Mouse (Mus musculus) forebrain, embryonic 10.5 days (tissue): ENCODE results near the gene Pfn4. TPM values are rescaled to one million over a fixed set of nuclear protein-coding genes. Genes with fewer than 3 reads are reported as not detected.
"Not testable (repeated sequence)": the region's sequence is repeated elsewhere in the genome, so short reads cannot be mapped to it uniquely, and the experiment has no call there.

Experiments used
- DNase-seq: peaks from one replicate; pipeline ENCODE4 v3.0.0-alpha.2; 2017; ENCODE audit warnings: low spot score; ENCODE audit errors: extremely low spot score
- H3K27ac ChIP-seq: fragments of 300-500 bp; sonication (generic); 2 replicates; pipeline ENCODE4 v1.5.1; 2016; ENCODE audit warnings: mild to moderate bottlenecking
- H3K27me3 ChIP-seq: fragments of 300-500 bp; sonication (generic); 2 replicates; pipeline ENCODE4 v1.6.1; 2016; ENCODE audit warnings: mild to moderate bottlenecking; ENCODE audit not compliant: poor library complexity, severe bottlenecking
- H3K36me3 ChIP-seq: fragments of 300-500 bp; sonication (generic); replicated peaks from 2 replicates; pipeline ENCODE4 v1.6.1; 2016; ENCODE audit warnings: mild to moderate bottlenecking, moderate library complexity
- H3K4me1 ChIP-seq: fragments of 300-500 bp; sonication (generic); 2 replicates; pipeline ENCODE4 v1.6.1; 2016
- H3K4me3 ChIP-seq: fragments of 300-500 bp; sonication (generic); 2 replicates; pipeline ENCODE4 v1.5.1; 2016; ENCODE audit warnings: mild to moderate bottlenecking, moderate library complexity
- H3K9me3 ChIP-seq: fragments of 300-500 bp; sonication (generic); 2 replicates; pipeline ENCODE4 v1.6.1; 2016; ENCODE audit warnings: mild to moderate bottlenecking, moderate library complexity
- WGBS: fragments of 180-500 bp; shearing (Covaris S2); methylation state at CpG from one replicate; pipeline ENCODE4 v1.1.7; 2016; 5-methylcytosine and 5-hydroxymethylcytosine counted together
- polyA plus RNA-seq: library from polyadenylated mRNA; unstranded; fragments of >200 nt; fragmentation: Nextera tagmentation; extraction: Ambion mirVana; gene quantifications from 2 replicates; pipeline ENCODE4 v1.2.1, GENCODE M21; 2016

The Pfn4 gene
- polyA plus RNA-seq, 1 experiment from 2014 or later = 3.2 TPM

DNA sequence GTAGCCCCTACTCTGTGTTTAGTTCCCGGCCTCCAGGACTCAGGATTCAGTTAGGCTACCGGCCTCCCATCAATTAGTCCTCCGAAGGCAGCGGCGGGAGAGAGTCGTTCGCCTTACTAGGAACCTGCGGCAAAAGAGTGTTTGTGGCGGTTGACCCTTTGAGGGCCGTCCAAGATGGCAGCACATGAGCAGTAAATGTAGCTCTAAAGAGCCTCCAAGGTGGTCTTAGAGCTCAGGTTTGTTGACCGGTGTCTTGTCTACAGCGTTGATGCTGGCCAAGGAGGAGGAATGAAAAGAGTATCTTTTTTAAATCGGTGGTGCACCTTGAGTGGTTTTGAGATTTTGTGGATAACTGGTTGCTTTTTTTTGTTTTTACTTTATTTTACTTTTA is 506 bp downstream of the Pfn4 start:
- Histone ChIP-seq H3K4me1 (peaks cover 11% of the 10 kb centered on the region), H3K4me3 (peak overlapping the region; percentile 72), H3K27me3 (no peaks in the 10 kb centered on the region; the same call in 1 of the 2 replicates), H3K36me3 (no peaks in the 10 kb centered on the region), H3K27ac (peak overlapping the region; percentile 97), H3K9me3 (no peaks in the 10 kb centered on the region)
- WGBS = 22% methylated on average over 13 of the region's 13 CpGs
- no peak for DNase-seq

DNA sequence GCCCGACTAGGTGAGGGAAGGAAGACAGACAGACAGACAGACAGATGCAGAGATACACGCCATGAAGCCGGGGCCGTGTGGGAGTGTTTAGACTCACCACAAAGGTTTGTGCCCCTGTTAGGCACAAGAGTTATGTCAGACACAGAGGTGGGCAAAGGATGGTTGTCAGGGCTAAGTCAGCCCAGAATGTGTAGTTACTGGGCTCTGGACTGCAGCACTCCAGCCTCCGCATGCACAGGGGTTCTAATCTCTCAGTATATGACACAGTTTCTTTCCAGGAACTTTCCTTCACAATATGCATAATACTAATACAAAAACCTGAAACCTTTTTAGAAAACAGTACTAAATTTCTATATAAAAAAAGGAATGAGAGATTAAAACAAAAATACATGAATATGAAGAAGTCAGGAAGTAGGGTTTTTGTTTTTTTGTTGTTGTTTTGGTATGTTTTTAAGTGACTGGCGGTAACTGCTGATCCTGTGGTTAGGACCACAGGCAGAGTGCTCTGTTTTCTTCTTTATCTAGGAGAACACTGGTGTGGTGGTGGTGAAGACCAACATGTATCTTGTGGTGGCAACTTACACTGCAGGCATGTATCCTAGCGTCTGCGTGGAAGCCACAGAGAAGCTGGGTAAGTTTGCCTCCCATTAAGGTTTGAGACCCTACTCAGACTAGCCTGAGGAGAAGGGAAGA is 6.2 kb downstream of the Pfn4 start:
- Histone ChIP-seq H3K27me3 (no peaks in the 10 kb centered on the region), H3K36me3 (no peaks in the 10 kb centered on the region), H3K9me3 (no peaks in the 10 kb centered on the region), H3K27ac (no peak overlapping the region), H3K4me3 (no peak overlapping the region), H3K4me1 (no peaks in the 10 kb centered on the region)
- DNase-seq = no peak
- WGBS = 93% methylated on average over 8 of the region's 8 CpGs

DNA sequence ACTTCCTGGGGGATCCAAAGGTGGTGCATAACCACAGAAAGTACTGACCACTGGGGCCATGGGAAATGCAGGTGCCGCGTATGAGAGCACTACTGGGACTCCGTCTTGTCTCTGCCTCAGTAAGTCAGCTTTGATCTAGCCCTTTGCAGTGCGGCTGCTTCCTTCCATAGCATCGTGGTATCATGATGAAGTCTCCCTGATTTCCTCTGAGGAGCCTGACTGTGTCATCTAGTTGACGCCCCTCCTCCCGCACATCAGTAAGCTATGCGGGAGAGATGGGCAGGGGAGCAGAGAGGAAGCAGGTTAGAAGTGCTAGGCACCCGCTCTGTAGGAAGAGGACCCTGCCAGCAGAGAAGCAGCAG is 6.7 kb downstream of the Pfn4 start:
- H3K27ac ChIP-seq = no peak overlapping the region
- DNase-seq = no peak
- no peaks in the 10 kb centered on the region for H3K4me1 ChIP-seq
- no peaks in the 10 kb centered on the region for H3K27me3 ChIP-seq
- 78% methylated on average over 9 of the region's 9 CpGs for WGBS
- H3K36me3 ChIP-seq = no peaks in the 10 kb centered on the region
- H3K9me3 ChIP-seq = no peaks in the 10 kb centered on the region
- H3K4me3 ChIP-seq = no peak overlapping the region

DNA sequence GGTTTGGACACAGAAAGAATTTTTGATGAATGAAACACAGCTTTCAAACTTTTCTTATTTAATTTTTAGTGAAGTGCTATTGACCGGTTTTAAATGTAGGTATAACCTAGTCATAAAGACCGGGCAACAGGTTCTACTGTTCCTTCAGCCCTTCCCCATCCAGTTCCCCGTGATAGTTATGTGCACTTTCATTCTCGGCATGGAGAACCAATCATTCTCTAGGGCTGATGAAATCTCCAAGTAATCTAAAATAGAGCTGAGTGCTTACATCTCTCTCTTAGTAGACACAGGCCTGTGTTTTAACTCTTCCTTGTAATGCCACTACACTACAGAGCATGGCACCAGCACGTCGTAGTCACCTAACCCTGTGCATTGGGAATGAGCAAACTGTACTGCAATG is 8.9 kb downstream of the Pfn4 start:
- H3K36me3 ChIP-seq = no peaks in the 10 kb centered on the region
- H3K4me1 ChIP-seq = no peaks in the 10 kb centered on the region
- H3K4me3 ChIP-seq = no peak overlapping the region
- no peak overlapping the region for H3K27ac ChIP-seq
- H3K27me3 ChIP-seq = no peaks in the 10 kb centered on the region
- H3K9me3 ChIP-seq = no peaks in the 10 kb centered on the region
- no peak for DNase-seq
- WGBS = 89% methylated on average over 6 of the region's 6 CpGs

DNA sequence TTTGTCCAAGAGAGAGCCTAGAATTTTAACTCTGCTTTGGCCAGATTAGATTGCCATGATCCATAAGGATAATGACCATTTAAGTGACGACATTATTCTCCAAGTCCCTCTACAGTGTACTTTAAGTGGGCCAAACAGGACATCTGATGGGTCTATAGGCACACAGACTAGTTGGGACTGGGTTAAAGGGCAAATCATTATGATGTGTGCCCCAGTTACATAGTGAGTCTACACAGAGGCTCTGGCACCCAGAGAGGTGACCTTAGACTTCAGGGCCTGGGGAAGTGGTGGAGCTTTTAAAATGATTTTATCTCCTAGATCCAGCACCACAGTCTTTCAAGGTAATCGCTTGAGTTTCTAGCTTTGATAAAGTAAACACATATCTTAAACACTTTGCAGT is 11.4 kb downstream of the Pfn4 start:
- Histone ChIP-seq H3K4me3 (no peak overlapping the region), H3K36me3 (no peaks in the 10 kb centered on the region), H3K27me3 (no peaks in the 10 kb centered on the region), H3K4me1 (no peaks in the 10 kb centered on the region), H3K27ac (no peak overlapping the region), H3K9me3 (no peaks in the 10 kb centered on the region)
- no peak for DNase-seq
- 69% methylated on average over 2 of the region's 2 CpGs for WGBS

DNA sequence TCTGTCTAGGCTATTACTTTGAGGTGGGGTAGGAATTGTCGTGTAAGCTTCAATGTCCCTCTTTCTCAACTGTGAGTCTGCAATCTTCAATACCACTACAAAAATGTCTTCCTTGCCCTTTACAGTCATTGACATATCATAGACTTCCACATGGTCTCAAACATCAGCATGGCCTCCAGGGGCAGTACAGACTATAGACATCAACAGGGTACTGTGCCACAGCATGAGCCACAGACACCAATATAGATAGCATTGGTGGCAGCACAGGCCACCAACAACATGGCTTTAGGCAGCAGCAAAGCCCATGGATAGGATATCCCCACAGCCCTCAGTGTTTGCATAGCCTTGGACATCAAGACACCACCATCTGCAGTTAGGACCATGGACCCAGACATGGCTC is 12.4 kb downstream of the Pfn4 start:
- no peaks in the 10 kb centered on the region for H3K27me3 ChIP-seq
- H3K36me3 ChIP-seq = no peaks in the 10 kb centered on the region
- 87% methylated on average over 1 of the region's 1 CpGs for WGBS
- no peaks in the 10 kb centered on the region for H3K4me1 ChIP-seq
- no peak for DNase-seq
- no peak overlapping the region for H3K27ac ChIP-seq
- H3K4me3 ChIP-seq = no peak overlapping the region
- no peaks in the 10 kb centered on the region for H3K9me3 ChIP-seq

DNA sequence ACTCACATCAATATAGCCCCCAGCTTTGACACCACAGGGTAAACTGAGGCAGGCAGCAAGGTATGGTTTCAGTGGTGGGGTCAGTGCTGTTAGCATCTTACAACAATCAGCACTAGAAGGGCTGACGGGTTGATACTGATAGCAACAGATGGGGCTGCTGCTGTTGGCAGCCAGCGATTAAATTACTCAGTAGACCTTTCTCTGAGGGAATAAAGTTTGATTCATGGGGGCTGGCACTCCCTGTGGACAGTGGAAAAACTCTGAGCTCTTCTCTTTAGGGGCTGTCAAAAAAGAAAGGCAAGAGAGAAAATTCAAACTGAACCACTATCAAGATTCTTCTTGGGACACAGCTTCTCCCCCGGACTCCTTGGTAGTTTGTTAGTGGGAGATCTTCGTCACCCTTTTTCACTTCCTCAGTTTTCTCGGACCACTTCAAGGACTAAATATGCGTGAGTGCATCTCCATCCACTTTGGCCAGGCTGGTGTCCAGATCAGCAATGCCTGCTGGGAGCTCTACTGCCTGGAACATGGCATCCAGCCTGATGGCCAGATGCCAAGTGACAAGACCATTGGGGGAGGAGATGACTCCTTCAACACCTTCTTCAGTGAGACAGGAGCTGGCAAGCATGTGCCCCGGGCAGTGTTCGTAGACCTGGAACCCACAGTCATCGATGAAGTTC is 13.0 kb downstream of the Pfn4 start:
- not testable (repeated sequence) for H3K36me3 ChIP-seq, H3K9me3 ChIP-seq, DNase-seq, H3K4me3 ChIP-seq, H3K27ac ChIP-seq, H3K27me3 ChIP-seq, H3K4me1 ChIP-seq
- WGBS = 94% methylated on average over 9 of the region's 9 CpGs

DNA sequence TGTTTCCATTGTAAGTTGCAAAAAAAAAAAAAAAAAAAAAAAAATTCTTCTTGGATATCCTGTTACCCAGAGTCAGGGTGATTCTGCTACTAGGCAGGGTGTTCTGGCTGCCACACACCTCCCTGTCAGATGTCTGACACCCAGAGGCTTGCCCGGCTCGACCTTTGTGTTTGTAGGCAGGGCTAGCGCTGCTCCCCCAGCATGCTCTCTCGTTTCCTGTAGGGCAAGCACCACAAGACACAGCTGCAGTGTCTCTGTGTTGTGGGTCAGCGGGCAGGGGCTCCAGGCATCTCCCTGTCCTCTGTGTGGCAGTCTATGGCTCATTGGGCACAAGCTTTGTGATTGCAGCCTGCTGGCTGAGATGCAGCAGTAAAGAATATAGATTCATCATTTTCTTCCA is 14.8 kb downstream of the Pfn4 start:
- Histone ChIP-seq H3K9me3 (peaks cover 2% of the 10 kb centered on the region; the same call in 1 of the 2 replicates), H3K4me1 (no peaks in the 10 kb centered on the region), H3K4me3 (no peak overlapping the region), H3K27ac (no peak overlapping the region), H3K36me3 (no peaks in the 10 kb centered on the region), H3K27me3 (no peaks in the 10 kb centered on the region)
- WGBS = 68% methylated on average over 5 of the region's 5 CpGs
- DNase-seq = no peak

DNA sequence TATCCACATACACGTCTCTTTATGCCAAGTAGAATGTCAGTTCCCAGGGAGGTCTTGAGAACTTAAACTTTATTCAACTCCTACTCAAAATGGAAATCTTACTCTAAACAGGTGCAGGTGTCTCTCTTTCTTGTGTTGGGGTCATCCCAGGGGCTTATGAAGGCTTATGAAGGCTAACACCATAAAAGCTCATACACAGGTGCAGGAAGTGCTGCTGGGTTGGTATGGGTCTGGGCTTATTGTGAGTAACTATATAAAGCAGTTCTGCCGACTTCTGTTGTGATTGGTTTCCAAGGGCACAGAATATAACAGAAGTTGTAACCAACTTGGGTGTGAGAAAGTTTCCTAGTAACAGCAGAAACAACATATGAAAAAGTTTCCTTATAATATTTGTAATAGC is 15.6 kb downstream of the Pfn4 start:
- DNase-seq = no peak
- H3K27me3 ChIP-seq = no peaks in the 10 kb centered on the region
- H3K36me3 ChIP-seq = no peaks in the 10 kb centered on the region
- 81% methylated on average over 2 of the region's 2 CpGs for WGBS
- H3K4me3 ChIP-seq = no peak overlapping the region
- no peaks in the 10 kb centered on the region for H3K4me1 ChIP-seq
- no peak overlapping the region for H3K27ac ChIP-seq
- peaks cover 2% of the 10 kb centered on the region; the same call in 1 of the 2 replicates for H3K9me3 ChIP-seq

DNA sequence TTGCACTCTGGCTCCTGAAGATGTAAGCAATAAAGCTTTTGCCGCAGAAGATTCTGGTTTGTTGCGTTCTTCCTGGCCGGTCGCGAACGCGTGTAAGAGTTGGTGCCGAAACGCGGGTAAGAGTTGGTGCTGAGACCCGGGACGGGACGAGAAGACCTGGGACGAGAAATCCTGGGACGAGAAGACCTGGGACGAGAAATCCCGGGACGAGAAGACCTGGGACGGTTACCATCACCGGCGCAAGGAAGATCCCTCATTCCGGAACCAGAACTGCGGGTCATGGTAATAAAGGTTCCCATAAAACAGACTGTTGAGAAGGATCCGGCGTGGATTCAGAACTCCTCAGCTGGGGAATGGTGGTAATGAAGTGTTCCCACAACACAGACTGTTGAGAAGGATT is 19.3 kb downstream of the Pfn4 start:
- not testable (repeated sequence) for H3K27me3 ChIP-seq, DNase-seq
- WGBS = 95% methylated on average over 25 of the region's 25 CpGs

DNA sequence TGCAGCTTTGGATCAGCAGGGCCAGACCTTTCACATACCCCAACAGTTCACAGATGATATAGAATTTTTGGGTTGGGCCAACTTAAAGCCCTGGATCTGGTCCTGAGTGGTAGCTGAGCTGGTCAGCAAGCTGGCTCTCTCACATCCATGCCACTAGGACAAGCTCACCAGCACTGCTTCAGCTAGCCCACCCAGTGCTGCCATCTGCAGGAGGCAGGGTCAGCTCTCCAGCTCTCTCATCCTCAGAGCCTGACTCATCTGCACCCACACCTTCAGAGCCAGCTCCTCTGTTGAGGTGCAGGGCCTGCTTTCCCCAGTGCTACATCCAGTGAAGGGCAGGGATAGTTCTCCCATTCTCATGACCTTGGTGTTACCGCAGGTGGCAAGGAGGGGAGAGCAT is 24.9 kb downstream of the Pfn4 start:
- no peak overlapping the region for H3K4me3 ChIP-seq
- DNase-seq = no peak
- WGBS = 73% methylated on average over 1 of the region's 1 CpGs

More for the DNA sequence above, 19.3 kb downstream of the Pfn4 start:
- not testable (repeated sequence) for H3K27ac ChIP-seq, H3K9me3 ChIP-seq, H3K4me3 ChIP-seq, H3K36me3 ChIP-seq, H3K4me1 ChIP-seq

DNA sequence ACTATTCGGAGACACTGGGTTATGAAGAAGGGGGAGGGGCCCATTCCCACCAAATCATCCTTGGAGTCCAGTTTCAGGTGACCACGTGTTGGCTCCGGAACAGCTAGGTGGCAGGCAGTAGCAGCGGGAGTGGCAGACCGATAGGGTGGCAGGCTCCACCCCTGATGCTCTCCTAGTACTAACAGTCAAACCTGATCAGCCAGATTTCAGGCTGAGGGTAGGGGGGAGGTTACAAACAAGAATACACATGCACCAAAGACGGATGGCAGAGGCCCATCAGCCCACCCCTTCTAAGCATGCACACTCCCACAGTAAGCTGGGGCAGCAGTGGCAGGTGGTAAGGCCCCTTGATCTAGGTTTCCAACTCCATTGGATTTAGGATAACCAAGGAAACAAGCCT is 28.6 kb downstream of the Pfn4 start:
- H3K36me3 ChIP-seq, H3K4me3 ChIP-seq, H3K27me3 ChIP-seq, H3K4me1 ChIP-seq, H3K27ac ChIP-seq, DNase-seq: not testable (repeated sequence)
- WGBS = 79% methylated on average over 6 of the region's 6 CpGs
- peaks cover 15% of the 10 kb centered on the region for H3K9me3 ChIP-seq

More for the DNA sequence above, 24.9 kb downstream of the Pfn4 start:
- Histone ChIP-seq H3K36me3 (no peaks in the 10 kb centered on the region), H3K9me3 (no peaks in the 10 kb centered on the region), H3K27ac (no peak overlapping the region), H3K27me3 (no peaks in the 10 kb centered on the region), H3K4me1 (no peaks in the 10 kb centered on the region)

DNA sequence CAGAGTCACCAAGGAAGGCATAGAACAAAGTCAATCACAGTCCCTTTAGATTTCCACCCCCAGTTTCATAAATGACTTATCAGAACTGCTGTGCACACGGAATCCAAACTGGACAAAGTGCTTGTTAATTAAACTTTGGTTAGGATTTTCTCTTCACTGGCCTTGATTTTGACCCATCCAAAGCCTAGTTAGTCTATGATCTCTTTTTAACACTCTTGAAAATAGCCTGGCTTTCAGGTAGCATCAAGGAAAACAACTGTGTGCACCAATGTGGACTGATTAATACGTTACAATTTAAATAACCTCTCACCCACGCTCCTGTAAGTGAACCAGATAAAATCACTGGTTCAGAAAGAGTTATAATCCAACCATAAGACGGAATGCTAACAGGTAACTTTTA is 42.2 kb downstream of the Pfn4 start:
- Histone ChIP-seq H3K36me3 (no peaks in the 10 kb centered on the region), H3K27me3 (no peaks in the 10 kb centered on the region), H3K4me3 (no peak overlapping the region), H3K27ac (no peak overlapping the region), H3K4me1 (no peaks in the 10 kb centered on the region), H3K9me3 (peaks cover 3% of the 10 kb centered on the region; the same call in 1 of the 2 replicates)
- no peak for DNase-seq
- WGBS = 89% methylated on average over 4 of the region's 4 CpGs
